Mouse (Mus musculus): Measurements from ENCODE around the gene Fam214b. TPM values are rescaled to one million over a fixed set of nuclear protein-coding genes. Genes with fewer than 3 reads are reported as not detected.

Fam214b gene
- 6.5 TPM for polyA plus RNA-seq (2017; shearing (Covaris generic))

DNA sequence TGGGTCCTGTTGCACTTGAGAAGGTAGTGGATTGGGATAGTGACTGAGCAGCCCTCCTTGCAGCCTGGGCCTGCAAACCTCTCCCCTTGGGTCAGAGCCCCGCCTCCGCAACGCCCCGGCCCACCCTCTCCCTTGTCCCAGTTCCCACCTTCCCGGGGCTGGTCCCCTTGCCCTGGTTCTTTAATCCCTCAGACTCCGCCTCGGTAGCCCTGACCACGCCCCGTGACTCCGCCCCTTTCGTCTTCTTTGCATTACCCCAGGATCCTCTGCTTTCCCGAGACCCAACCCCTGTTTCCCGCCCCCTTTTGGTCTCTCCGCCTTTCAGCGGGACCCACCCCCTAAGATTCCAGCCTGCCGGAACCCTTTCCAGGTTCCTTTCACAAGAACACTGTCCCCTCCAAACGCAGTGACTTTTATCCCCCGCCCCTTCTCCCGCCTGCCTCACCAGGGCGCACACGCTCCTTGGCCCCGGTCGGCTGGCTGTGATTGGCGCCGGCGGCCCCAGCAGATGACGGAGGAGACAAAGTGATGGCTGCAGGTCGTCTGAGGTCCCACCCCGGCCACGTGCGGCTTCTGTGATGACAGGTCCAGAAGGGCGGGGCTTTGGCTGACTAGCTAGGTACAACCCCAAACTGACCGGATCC, at the start of gene Fam214b:
Fam214b (minus strand) TSS at position 562 of the 644 bp plus-strand sequence.

GRCm38 (mm10) chr4:43058753-43059654, 13.0 kb upstream of the Fam214b start, which contains the start of gene Unc13b:
Gene Unc13b (plus strand): TSS chr4:43058953.

DNA sequence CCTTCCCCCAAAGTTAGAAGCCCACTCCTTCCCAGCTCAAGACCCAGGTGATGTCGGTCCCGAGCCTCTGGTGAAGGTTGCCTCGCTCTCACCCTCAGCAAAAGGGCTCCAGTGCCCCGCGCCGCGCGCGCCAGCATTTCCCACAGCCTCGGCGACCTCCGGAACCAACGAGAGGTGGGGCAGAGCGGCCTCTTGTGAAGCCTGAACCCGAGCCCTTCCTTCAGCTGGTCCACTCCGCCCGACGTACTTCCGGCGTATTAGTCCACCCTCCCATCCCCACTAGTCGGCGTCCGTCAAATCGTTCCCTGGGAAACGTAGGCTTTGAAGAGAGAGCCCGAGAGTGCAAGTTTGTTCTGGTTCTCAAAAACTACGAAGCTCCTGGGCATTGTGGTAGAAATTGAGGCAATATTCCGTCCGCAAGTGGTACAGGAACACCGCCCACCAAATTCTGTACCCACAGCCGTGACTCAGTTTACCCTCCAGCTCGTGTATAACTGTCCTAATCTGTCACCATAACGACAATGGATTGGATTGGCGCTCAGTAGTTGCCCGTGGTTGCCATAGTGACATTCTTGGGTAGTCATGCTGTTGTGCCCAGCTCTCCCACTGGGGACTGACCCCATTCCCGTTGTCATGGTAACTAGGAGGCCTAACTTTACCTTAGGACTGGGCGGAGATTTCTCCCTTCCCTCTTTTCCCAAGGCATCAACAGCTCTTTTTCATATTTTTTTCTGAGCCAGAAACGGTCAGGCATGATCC, 14.6 kb downstream of the Fam214b start, which contains the start of gene Stoml2:
Stoml2 (minus strand) TSS at position 474 of the 759 bp plus-strand sequence.

DNA sequence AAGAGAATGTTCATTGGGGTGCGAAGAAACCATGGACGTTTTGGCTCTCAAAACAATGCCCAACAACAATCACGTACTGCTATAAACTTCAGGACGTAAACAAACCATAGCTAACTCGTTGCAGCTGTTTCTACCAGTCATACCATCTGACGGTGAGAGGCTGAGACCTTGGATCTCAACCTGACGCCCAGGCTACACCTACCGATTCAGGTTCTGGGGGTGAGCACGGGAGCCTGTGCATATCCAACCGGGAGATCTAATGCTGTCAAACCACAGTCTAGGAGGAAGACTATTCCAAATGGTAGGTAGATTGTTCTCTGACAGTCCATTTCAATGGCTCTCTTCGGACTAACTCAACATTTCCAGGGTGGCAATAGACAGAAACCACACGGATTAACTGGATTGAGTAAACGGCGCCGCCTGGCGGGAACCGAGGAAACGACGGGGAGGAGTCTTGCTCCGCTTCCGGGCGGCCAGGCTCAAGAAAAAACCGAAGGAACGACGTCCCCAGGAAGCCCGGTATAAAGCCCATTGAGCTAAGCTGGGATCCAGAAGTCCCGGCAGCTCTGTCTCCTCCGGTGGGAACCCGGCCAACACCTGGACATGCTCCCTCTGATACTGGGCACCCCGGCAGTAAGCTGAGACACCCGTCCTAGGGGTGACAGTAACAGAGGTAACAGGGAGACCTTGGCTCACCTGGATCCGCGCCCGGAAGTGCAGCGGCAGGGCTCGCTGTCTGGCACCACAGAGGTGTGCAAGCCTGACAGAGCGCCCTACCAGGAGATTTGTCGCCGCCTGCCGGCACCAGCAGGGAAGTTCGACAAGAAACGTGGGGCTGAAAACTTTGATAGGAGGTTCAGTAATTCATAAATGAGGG, 20.7 kb downstream of the Fam214b start, which contains the start of gene Pigo:
Pigo (minus strand) TSS at position 736 of the 877 bp plus-strand sequence.

GRCm38 (mm10) chr4:43010161-43011038, 35.6 kb downstream of the Fam214b start, which contains the start of gene Fancg:
Gene Fancg (minus strand): TSS chr4:43010506.

DNA sequence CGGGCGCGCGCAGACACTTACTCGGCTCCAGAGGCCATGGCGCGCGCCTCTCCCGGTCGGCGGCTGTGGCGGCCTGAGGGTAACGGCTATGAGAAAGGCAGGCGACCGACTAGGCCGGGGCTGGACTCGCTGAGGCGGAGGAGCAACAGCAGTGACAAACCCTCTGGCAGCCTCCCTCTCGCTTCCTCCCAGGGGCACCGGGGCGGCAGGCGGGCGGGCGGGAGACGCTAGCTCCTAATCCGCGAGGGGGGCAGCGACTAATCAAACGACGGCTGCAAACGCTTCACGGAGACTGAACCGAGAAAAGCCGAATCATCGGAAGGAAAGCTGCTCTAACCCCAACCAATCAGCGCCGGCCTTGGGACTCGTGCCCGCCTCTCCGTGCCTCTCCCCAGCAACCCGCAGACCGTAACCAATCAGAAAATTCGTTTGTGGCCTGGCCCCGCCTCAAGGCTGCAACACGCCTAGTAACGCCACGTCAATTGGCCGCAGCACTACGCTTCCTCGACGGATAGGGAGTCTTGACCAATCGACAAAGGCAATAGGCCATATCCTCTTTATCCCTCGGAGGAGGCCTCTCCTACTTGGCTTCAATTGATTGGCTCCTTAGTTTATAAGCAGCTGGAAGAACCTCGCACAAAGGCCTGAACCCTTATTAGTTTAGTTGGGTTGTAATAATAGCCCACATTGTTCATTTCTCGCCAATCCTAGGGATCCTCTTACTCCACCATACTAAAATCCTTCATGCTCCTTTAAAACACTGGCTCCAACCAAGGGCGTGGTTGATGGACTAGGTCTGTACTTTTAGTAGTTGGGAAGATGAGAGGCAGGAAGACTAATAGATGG, 45.7 kb downstream of the Fam214b start, which contains the start of gene Vcp:
Vcp (minus strand) TSS at position 367 of the 846 bp plus-strand sequence.

Other genes with a start within 250 kb of the Fam214b start
- gene Fam205a1, start 192.3 kb downstream of the Fam214b start, polyA plus RNA-seq (2017; shearing (Covaris generic)): not detected
- gene Gm12394, start 189.4 kb downstream of the Fam214b start, polyA plus RNA-seq (2017; shearing (Covaris generic)): not detected
- not detected for gene Fam205c, start 172.0 kb downstream of the Fam214b start, polyA plus RNA-seq (2017; shearing (Covaris generic))
- gene Phf24, start 129.6 kb downstream of the Fam214b start, polyA plus RNA-seq (2017; shearing (Covaris generic)): not detected
- 25.8 TPM for gene Dnajb5, start 96.4 kb downstream of the Fam214b start, polyA plus RNA-seq (2017; shearing (Covaris generic))
- gene 1700022I11Rik, start 76.6 kb downstream of the Fam214b start, polyA plus RNA-seq (2017; shearing (Covaris generic)): not detected
- 244 TPM for gene Vcp, start 45.7 kb downstream of the Fam214b start, polyA plus RNA-seq (2017; shearing (Covaris generic))
- gene Fancg, start 35.7 kb downstream of the Fam214b start, polyA plus RNA-seq (2017; shearing (Covaris generic)): 13.0 TPM
- 39.3 TPM for gene Pigo, start 20.4 kb downstream of the Fam214b start, polyA plus RNA-seq (2017; shearing (Covaris generic))
- 66.8 TPM for gene Stoml2, start 14.5 kb downstream of the Fam214b start, polyA plus RNA-seq (2017; shearing (Covaris generic))
- gene Unc13b, start 12.7 kb upstream of the Fam214b start, polyA plus RNA-seq (2017; shearing (Covaris generic)): 1.5 TPM
- not detected for gene Atp8b5, start 220.9 kb upstream of the Fam214b start, polyA plus RNA-seq (2017; shearing (Covaris generic))

All from effector memory CD4-positive, alpha-beta T cell, adult 5 months (primary cell).